Mouse (Mus musculus): Measurements from ENCODE around the gene Syt14.

GRCm38 (mm10) chr1:192851126-192851525, 184.4 kb downstream of the Syt14 start:
- TF ChIP-seq CTCF (IDR thresholded peaks at IDR 0.05; ENCODE audit: low read depth, low read length) (no peak), POLR2A (IDR thresholded peaks at IDR 0.05; ENCODE audit: extremely low read depth, insufficient read depth, low read length) (no peak)

Measured in liver, adult 2 months (tissue).